Mouse (Mus musculus) intestine, embryonic 15.5 days (tissue): ENCODE measurements around the gene Arhgap19. TPM values are rescaled to one million over a fixed set of nuclear protein-coding genes. Genes with fewer than 3 reads are reported as not detected.

ENCODE experiments used
- ATAC-seq: fragments of 200-750 bp; cut with Nextera tagmentation; 2 replicates; pipeline ENCODE4 v1.8.0; 2017; ENCODE audit warnings: moderate TSS enrichment, moderate library complexity
- H3K27ac ChIP-seq: fragments of 300-500 bp; sonication (generic); 2 replicates; pipeline ENCODE4 v1.5.1; 2015; ENCODE audit warnings: mild to moderate bottlenecking, inconsistent platforms
- H3K27me3 ChIP-seq: fragments of 300-500 bp; sonication (generic); replicated peaks from 2 replicates; pipeline ENCODE4 v1.6.1; 2015; ENCODE audit warnings: inconsistent platforms
- H3K36me3 ChIP-seq: fragments of 300-500 bp; sonication (generic); 2 replicates; pipeline ENCODE4 v1.6.1; 2015; ENCODE audit warnings: inconsistent platforms
- H3K4me1 ChIP-seq: fragments of 300-500 bp; sonication (generic); replicated peaks from 2 replicates; pipeline ENCODE4 v1.6.1; 2015; ENCODE audit warnings: inconsistent platforms
- H3K4me2 ChIP-seq: fragments of 300-500 bp; sonication (generic); replicated peaks from 2 replicates; pipeline ENCODE4 v1.6.1; 2015; ENCODE audit warnings: mild to moderate bottlenecking, inconsistent platforms
- H3K4me3 ChIP-seq: fragments of 300-500 bp; sonication (generic); replicated peaks from 2 replicates; pipeline ENCODE4 v1.5.1; 2015; ENCODE audit warnings: inconsistent platforms
- H3K9ac ChIP-seq: fragments of 300-500 bp; sonication (generic); 2 replicates; pipeline ENCODE4 v1.6.1; 2015; ENCODE audit warnings: inconsistent platforms
- H3K9me3 ChIP-seq: fragments of 300-500 bp; sonication (generic); 2 replicates; pipeline ENCODE4 v1.6.1; 2016; ENCODE audit warnings: inconsistent platforms
- WGBS: fragments of 180-500 bp; shearing (Covaris S2); methylation state at CpG from one replicate; pipeline ENCODE4 v1.1.7; 2015; 5-methylcytosine and 5-hydroxymethylcytosine counted together
- polyA plus RNA-seq: library from polyadenylated mRNA; unstranded; fragments of >200 nt; fragmentation: Nextera tagmentation; extraction: Ambion mirVana; gene quantifications from 2 replicates; pipeline ENCODE4 v1.2.1, GENCODE M21; 2015

Arhgap19 gene
- polyA plus RNA-seq, 1 experiment from 2014 or later: 19.4 TPM

- WGBS: 89% methylated on average over 10 of the region's 10 CpGs
- no peak overlapping the region for H3K4me3 ChIP-seq
- H3K27ac ChIP-seq: no peak overlapping the region
- H3K9me3 ChIP-seq: no peaks in the 10 kb centered on the region
- H3K4me2 ChIP-seq: no peak overlapping the region
- 0 out of 2 replicates have a peak, but pooled peaks cover 5% of the 10 kb centered on the region for H3K4me1 ChIP-seq
- ATAC-seq: no peak
- H3K36me3 ChIP-seq: no peaks in the 10 kb centered on the region
- H3K9ac ChIP-seq: no peak overlapping the region
- no peaks in the 10 kb centered on the region for H3K27me3 ChIP-seq
Measured at GRCm38 (mm10) chr19:41812525-41812924, 10.7 kb upstream of the Arhgap19 start.

GRCm38 (mm10) chr19:41810074-41810473, 8.2 kb upstream of the Arhgap19 start:
- Histone ChIP-seq H3K27ac (no peak overlapping the region), H3K36me3 (no peaks in the 10 kb centered on the region), H3K4me1 (no peaks in the 10 kb centered on the region), H3K4me2 (no peak overlapping the region), H3K4me3 (no peak overlapping the region), H3K9me3 (no peaks in the 10 kb centered on the region; the same call in 1 of the 2 replicates), H3K9ac (no peak overlapping the region), H3K27me3 (no peaks in the 10 kb centered on the region)
- no peak for ATAC-seq
- 89% methylated on average over 5 of the region's 5 CpGs for WGBS

- no peak for ATAC-seq
- no peaks in the 10 kb centered on the region for H3K4me1 ChIP-seq
- no peaks in the 10 kb centered on the region for H3K27me3 ChIP-seq
Measured at GRCm38 (mm10) chr19:41808104-41808634, 6.3 kb upstream of the Arhgap19 start.

GRCm38 (mm10) chr19:41807497-41807896, 5.7 kb upstream of the Arhgap19 start:
- no peak overlapping the region for H3K9ac ChIP-seq
- no peak for ATAC-seq
- H3K27me3 ChIP-seq: no peaks in the 10 kb centered on the region
- H3K27ac ChIP-seq: no peak overlapping the region
- 79% methylated on average over 9 of the region's 9 CpGs for WGBS
- no peaks in the 10 kb centered on the region; the same call in 1 of the 2 replicates for H3K9me3 ChIP-seq
- no peak overlapping the region for H3K4me3 ChIP-seq
- H3K4me2 ChIP-seq: no peak overlapping the region
- no peaks in the 10 kb centered on the region for H3K36me3 ChIP-seq
- H3K4me1 ChIP-seq: no peaks in the 10 kb centered on the region

More at GRCm38 (mm10) chr19:41808104-41808634, 6.3 kb upstream of the Arhgap19 start:
- H3K4me2 ChIP-seq: no peak overlapping the region
- no peak overlapping the region for H3K9ac ChIP-seq
- no peak overlapping the region for H3K27ac ChIP-seq
- no peaks in the 10 kb centered on the region; the same call in 1 of the 2 replicates for H3K9me3 ChIP-seq
- H3K4me3 ChIP-seq: no peak overlapping the region
- 83% methylated on average over 8 of the region's 8 CpGs for WGBS
- H3K36me3 ChIP-seq: no peaks in the 10 kb centered on the region

GRCm38 (mm10) chr19:41805831-41806230, 4.0 kb upstream of the Arhgap19 start:
- no peak for ATAC-seq
- Histone ChIP-seq H3K4me1 (no peaks in the 10 kb centered on the region), H3K4me2 (no peak overlapping the region), H3K27ac (no peak overlapping the region), H3K9ac (no peak overlapping the region), H3K36me3 (no peaks in the 10 kb centered on the region), H3K4me3 (no peak overlapping the region), H3K9me3 (no peaks in the 10 kb centered on the region; the same call in 1 of the 2 replicates), H3K27me3 (no peaks in the 10 kb centered on the region)
- 92% methylated on average over 4 of the region's 4 CpGs for WGBS

- Histone ChIP-seq H3K36me3 (no peaks in the 10 kb centered on the region), H3K9me3 (no peaks in the 10 kb centered on the region; the same call in 1 of the 2 replicates), H3K4me1 (peaks cover 8% of the 10 kb centered on the region), H3K4me3 (no peak overlapping the region), H3K4me2 (no peak overlapping the region), H3K27me3 (no peaks in the 10 kb centered on the region), H3K9ac (no peak overlapping the region), H3K27ac (no peak overlapping the region)
- no peak for ATAC-seq
- 42% methylated on average over 7 of the region's 7 CpGs for WGBS
Measured at GRCm38 (mm10) chr19:41803322-41803721, 1.5 kb upstream of the Arhgap19 start.

GRCm38 (mm10) chr19:41800986-41801741, 683 bp downstream of the Arhgap19 start:
- H3K9ac ChIP-seq: peak overlapping the region; percentile 84
- peaks cover 8% of the 10 kb centered on the region for H3K4me1 ChIP-seq
- H3K4me3 ChIP-seq: peak overlapping the region; percentile 84
- H3K27ac ChIP-seq: no peak overlapping the region
- no peak for ATAC-seq
- WGBS: 3% methylated on average over 26 of the region's 26 CpGs
- peak overlapping the region; percentile 66 for H3K4me2 ChIP-seq
- H3K9me3 ChIP-seq: no peaks in the 10 kb centered on the region; the same call in 1 of the 2 replicates
- H3K36me3 ChIP-seq: no peaks in the 10 kb centered on the region
- H3K27me3 ChIP-seq: no peaks in the 10 kb centered on the region

- ATAC-seq: no peak
- no peaks in the 10 kb centered on the region for H3K36me3 ChIP-seq
- 45% methylated on average over 6 of the region's 6 CpGs for WGBS
- peak overlapping the region; percentile 66 for H3K4me2 ChIP-seq
- H3K27me3 ChIP-seq: no peaks in the 10 kb centered on the region
- H3K9ac ChIP-seq: peak overlapping the region; percentile 84; the same call in 1 of the 2 replicates
- no peak overlapping the region for H3K27ac ChIP-seq
- no peaks in the 10 kb centered on the region for H3K9me3 ChIP-seq
- H3K4me3 ChIP-seq: peak overlapping the region; percentile 84
- H3K4me1 ChIP-seq: peaks cover 10% of the 10 kb centered on the region
Measured at GRCm38 (mm10) chr19:41800451-41800850, 1.4 kb downstream of the Arhgap19 start.

GRCm38 (mm10) chr19:41797536-41797935, 4.3 kb downstream of the Arhgap19 start:
- Histone ChIP-seq H3K4me1 (peaks cover 12% of the 10 kb centered on the region), H3K4me2 (no peak overlapping the region), H3K27me3 (no peaks in the 10 kb centered on the region), H3K27ac (no peak overlapping the region), H3K9me3 (no peaks in the 10 kb centered on the region), H3K9ac (no peak overlapping the region), H3K36me3 (no peaks in the 10 kb centered on the region), H3K4me3 (no peak overlapping the region)
- no peak for ATAC-seq
- WGBS: 91% methylated on average over 6 of the region's 6 CpGs

- no peak overlapping the region for H3K9ac ChIP-seq
- H3K27ac ChIP-seq: peak overlapping the region; percentile 42; the same call in 1 of the 2 replicates
- WGBS: 76% methylated on average over 12 of the region's 12 CpGs
- H3K27me3 ChIP-seq: no peaks in the 10 kb centered on the region
- peaks cover 12% of the 10 kb centered on the region for H3K4me1 ChIP-seq
- H3K36me3 ChIP-seq: no peaks in the 10 kb centered on the region
- H3K4me3 ChIP-seq: no peak overlapping the region
- H3K4me2 ChIP-seq: peak overlapping the region; percentile 18; the same call in 1 of the 2 replicates
- H3K9me3 ChIP-seq: no peaks in the 10 kb centered on the region
- ATAC-seq: no peak
Measured at GRCm38 (mm10) chr19:41796789-41797327, 5.0 kb downstream of the Arhgap19 start.

- 57% methylated on average over 3 of the region's 3 CpGs for WGBS
- Histone ChIP-seq H3K4me2 (no peak overlapping the region), H3K27ac (peak overlapping the region; percentile 42), H3K36me3 (no peaks in the 10 kb centered on the region), H3K27me3 (no peaks in the 10 kb centered on the region), H3K9ac (no peak overlapping the region), H3K9me3 (no peaks in the 10 kb centered on the region), H3K4me3 (no peak overlapping the region), H3K4me1 (peaks cover 12% of the 10 kb centered on the region)
- ATAC-seq: peak; percentile 69
Measured at GRCm38 (mm10) chr19:41796148-41796760, 5.6 kb downstream of the Arhgap19 start.

GRCm38 (mm10) chr19:41794901-41795300, 6.9 kb downstream of the Arhgap19 start:
- 83% methylated on average over 6 of the region's 6 CpGs for WGBS

More at GRCm38 (mm10) chr19:41794901-41795300, 6.9 kb downstream of the Arhgap19 start:
- Histone ChIP-seq H3K4me3 (no peak overlapping the region), H3K4me2 (no peak overlapping the region), H3K9ac (no peak overlapping the region), H3K27me3 (no peaks in the 10 kb centered on the region), H3K36me3 (no peaks in the 10 kb centered on the region), H3K27ac (no peak overlapping the region), H3K9me3 (no peaks in the 10 kb centered on the region), H3K4me1 (peaks cover 4% of the 10 kb centered on the region)
- no peak for ATAC-seq
